Mouse (Mus musculus) neutrophil, adult 83 days (primary cell): Measurements from ENCODE around the gene Slc4a4. TPM values are rescaled to one million over a fixed set of nuclear protein-coding genes. Genes with fewer than 3 reads are reported as not detected.

Experiments
- total RNA-seq, 2 experiments: library from RNA; stranded (reverse); gene quantifications; one replicate each; pipeline ENCODE4 v1.2.4; 2023

The Slc4a4 gene
- total RNA-seq = under 1 TPM in 1 of 2 experiments, not detected in 1; 0.09 TPM

DNA sequence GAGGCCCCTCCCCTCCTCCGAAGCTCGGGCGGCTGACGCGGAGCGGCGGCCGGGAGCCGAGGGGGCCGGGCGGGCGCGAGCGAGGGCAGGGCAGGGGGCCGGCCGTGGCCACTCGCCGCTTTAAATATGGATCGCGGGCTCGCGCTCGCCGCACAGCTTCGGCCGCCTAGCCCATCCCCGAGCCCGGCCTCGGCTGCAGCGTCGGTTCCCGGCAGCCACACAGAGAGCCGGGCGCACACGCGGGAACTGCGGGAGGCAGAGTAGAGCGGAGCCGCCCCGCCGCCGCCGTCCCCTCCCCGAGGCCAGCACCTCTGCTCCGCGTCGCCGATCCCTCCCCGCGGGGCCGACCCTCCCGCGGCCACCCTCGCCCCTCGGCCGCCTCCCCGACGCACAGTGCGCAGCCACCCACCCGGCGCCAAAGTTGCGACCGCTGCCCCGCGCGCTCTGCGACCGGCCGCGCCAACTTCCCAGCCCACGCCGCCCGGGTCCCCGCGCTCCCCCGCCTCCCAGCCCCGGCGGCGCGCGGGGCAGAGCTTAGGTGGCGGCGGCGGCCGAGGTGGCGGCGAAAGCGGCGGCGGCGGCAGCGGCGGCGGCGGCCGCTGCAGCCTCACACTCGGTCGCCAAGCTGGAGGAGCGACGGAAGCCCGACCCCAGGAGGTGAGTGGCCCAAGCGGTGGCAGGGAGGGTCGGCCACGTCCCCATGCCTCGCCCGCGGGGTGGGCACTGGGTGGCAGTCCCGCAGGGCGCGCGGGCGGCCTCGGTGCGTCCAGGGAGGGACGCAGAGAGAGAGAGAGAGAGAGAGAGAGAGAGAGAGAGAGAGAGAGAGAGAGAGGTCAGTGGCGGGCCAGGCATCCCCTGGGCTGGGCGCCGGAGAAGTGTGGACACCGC is at the start of gene Slc4a4:
Slc4a4 (plus strand) TSS at position 151 of the 888 bp plus-strand sequence.

Other genes starting within 250 kb of the Slc4a4 start
- 10 to 100 TPM; 29.3 to 31.9 TPM for gene Grsf1, start 210.6 kb upstream of the Slc4a4 start, total RNA-seq
- 10 to 100 TPM; 15.9 to 21.1 TPM for gene Mob1b, start 166.0 kb upstream of the Slc4a4 start, total RNA-seq
- gene Dck, start 121.8 kb upstream of the Slc4a4 start, total RNA-seq = 10 to 100 TPM; 50.2 to 58.0 TPM